Mouse (Mus musculus) neural tube, embryonic 15.5 days (tissue): ENCODE data around the gene 2510002D24Rik. TPM values are rescaled to one million over a fixed set of nuclear protein-coding genes. Genes with fewer than 3 reads are reported as not detected.

Experiments
- ATAC-seq: fragments of 200-750 bp; cut with Nextera tagmentation; 2 replicates; pipeline ENCODE4 v1.8.0; 2017; ENCODE audit warnings: mild to moderate bottlenecking, moderate TSS enrichment, moderate library complexity; ENCODE audit not compliant: low FRiP score
- H3K27ac ChIP-seq: fragments of 300-500 bp; sonication (generic); replicated peaks from 2 replicates; pipeline ENCODE4 v1.5.1; 2015; ENCODE audit warnings: mild to moderate bottlenecking, inconsistent platforms
- H3K27me3 ChIP-seq: fragments of 300-500 bp; sonication (generic); replicated peaks from 2 replicates; pipeline ENCODE4 v1.6.1; 2015; ENCODE audit warnings: inconsistent platforms
- H3K36me3 ChIP-seq: fragments of 300-500 bp; sonication (generic); 2 replicates; pipeline ENCODE4 v1.6.1; 2015; ENCODE audit warnings: inconsistent platforms
- H3K4me1 ChIP-seq: fragments of 300-500 bp; sonication (generic); 2 replicates; pipeline ENCODE4 v1.6.1; 2015; ENCODE audit warnings: inconsistent platforms
- H3K4me2 ChIP-seq: fragments of 300-500 bp; sonication (generic); 2 replicates; pipeline ENCODE4 v1.6.1; 2015; ENCODE audit warnings: inconsistent platforms, mild to moderate bottlenecking, moderate library complexity
- H3K4me3 ChIP-seq: fragments of 300-500 bp; sonication (generic); replicated peaks from 2 replicates; pipeline ENCODE4 v1.5.1; 2015; ENCODE audit warnings: mild to moderate bottlenecking, inconsistent platforms
- H3K9ac ChIP-seq: fragments of 300-500 bp; sonication (generic); replicated peaks from 2 replicates; pipeline ENCODE4 v1.6.1; 2015; ENCODE audit warnings: mild to moderate bottlenecking, inconsistent platforms
- H3K9me3 ChIP-seq: fragments of 300-500 bp; sonication (generic); replicated peaks from 2 replicates; pipeline ENCODE4 v1.6.1; 2016; ENCODE audit warnings: inconsistent platforms
- WGBS: fragments of 180-500 bp; shearing (Covaris S2); methylation state at CpG from one replicate; pipeline ENCODE4 v1.1.7; 2015; ENCODE audit warnings: mixed read lengths; 5-methylcytosine and 5-hydroxymethylcytosine counted together
- polyA plus RNA-seq: library from polyadenylated mRNA; unstranded; fragments of >200 nt; fragmentation: Nextera tagmentation; extraction: Ambion mirVana; gene quantifications from 2 replicates; pipeline ENCODE4 v1.2.1, GENCODE M21; 2015

Gene 2510002D24Rik
- 48.0 and 50.2 TPM in 2 replicates for polyA plus RNA-seq

- H3K4me2 ChIP-seq, result peak within 1 kb of the TSS; percentile 63
- H3K4me1 ChIP-seq, result peaks cover 14% of the 10 kb centered on the region; the same call in 1 of the 2 replicates
- WGBS, result under 1% methylated on average over 46 of the region's 46 CpGs
- peak within 1 kb of the TSS; percentile 86 for H3K27ac ChIP-seq
- H3K36me3 ChIP-seq, result peaks cover 34% of the 10 kb centered on the region
- peak; percentile 98 for ATAC-seq
- H3K9ac ChIP-seq, result peak within 1 kb of the TSS; percentile 84
- H3K4me3 ChIP-seq, result peak within 1 kb of the TSS; percentile 92
- no peaks in the 10 kb centered on the region for H3K9me3 ChIP-seq
- H3K27me3 ChIP-seq, result no peaks in the 10 kb centered on the region
Observed at GRCm38 (mm10) chr16:18836468-18837208, at the start of gene 2510002D24Rik, which contains the start of gene Gm28539. TSS of gene 2510002D24Rik (plus strand) at chr16:18836578. TSS of gene Gm28539 (plus strand) at chr16:18836584.

DNA sequence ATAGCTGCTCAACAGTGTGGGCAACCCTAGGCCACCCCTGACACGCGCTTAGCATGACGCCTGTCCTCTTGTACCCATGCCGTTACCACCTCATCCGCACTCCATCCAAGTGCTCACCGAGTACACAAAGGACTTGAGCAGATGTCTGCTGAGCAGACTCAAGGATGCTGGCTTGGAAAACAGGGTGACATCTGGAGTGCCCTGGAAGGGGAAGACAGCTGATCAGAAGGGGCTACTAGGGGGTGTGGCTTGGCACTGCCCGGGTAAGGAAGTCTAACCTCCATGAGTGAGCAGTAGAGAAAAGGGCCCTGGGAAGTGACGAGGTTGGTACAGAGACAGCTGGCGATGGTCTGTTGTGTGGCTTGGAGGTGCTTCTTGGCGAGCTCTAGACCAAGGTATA, 49.7 kb upstream of the 2510002D24Rik start:
- H3K27ac ChIP-seq, result no peak overlapping the region
- WGBS, result 91% methylated on average over 10 of the region's 10 CpGs
- H3K9me3 ChIP-seq, result no peaks in the 10 kb centered on the region
- ATAC-seq, result no peak
- H3K4me1 ChIP-seq, result no peaks in the 10 kb centered on the region
- no peak overlapping the region for H3K9ac ChIP-seq
- no peak overlapping the region for H3K4me3 ChIP-seq
- no peaks in the 10 kb centered on the region for H3K27me3 ChIP-seq
- H3K4me2 ChIP-seq, result no peak overlapping the region
- H3K36me3 ChIP-seq, result no peaks in the 10 kb centered on the region; the same call in 1 of the 2 replicates

DNA sequence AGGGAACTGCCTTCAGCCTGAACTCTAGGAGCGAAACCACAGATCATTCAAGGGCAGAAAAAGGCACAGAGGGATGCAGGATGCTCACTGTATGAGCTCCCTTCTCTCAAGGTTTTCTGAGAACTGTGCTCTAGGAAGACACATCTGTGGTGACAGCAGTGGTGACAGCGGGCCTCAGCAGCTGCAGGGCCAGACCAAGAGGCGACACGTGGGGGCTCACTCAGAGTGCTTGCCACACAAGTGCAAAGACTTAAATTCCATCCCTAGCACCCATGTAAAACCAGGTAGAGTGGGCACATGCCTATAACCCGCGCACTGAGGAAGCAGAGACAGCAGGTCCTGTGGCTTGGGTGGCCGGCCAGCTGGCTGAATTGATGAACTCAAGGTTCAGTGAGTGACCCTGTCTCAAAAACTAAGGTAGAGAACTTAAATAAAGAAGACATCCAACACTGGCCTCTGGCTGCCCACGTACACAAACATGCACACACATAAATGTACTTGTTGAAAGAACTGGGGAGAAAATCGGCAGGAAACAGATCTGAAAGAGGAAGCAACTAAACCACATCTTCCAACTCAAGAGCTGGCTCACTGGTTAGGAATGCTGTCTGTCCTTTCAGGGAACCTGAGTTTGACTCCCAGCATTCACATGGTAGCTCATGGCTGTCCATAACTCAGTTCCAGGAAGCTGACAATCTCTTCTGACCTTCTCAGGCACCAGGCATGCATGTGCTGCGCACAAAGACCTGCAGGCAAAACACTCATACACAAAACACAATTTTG, 47.6 kb upstream of the 2510002D24Rik start:
- Histone ChIP-seq H3K4me2 (no peak overlapping the region), H3K4me3 (no peak overlapping the region), H3K9ac (no peak overlapping the region), H3K27me3 (no peaks in the 10 kb centered on the region), H3K9me3 (no peaks in the 10 kb centered on the region), H3K4me1 (no peaks in the 10 kb centered on the region), H3K36me3 (no peaks in the 10 kb centered on the region; the same call in 1 of the 2 replicates), H3K27ac (no peak overlapping the region)
- ATAC-seq, result no peak
- WGBS, result 93% methylated on average over 10 of the region's 10 CpGs

- Histone ChIP-seq H3K27ac (no peak overlapping the region), H3K9ac (no peak overlapping the region), H3K36me3 (no peaks in the 10 kb centered on the region), H3K4me3 (no peak overlapping the region), H3K4me1 (no peaks in the 10 kb centered on the region), H3K4me2 (no peak overlapping the region), H3K27me3 (no peaks in the 10 kb centered on the region), H3K9me3 (no peaks in the 10 kb centered on the region)
- WGBS, result 92% methylated on average over 11 of the region's 11 CpGs
- ATAC-seq, result no peak
Observed at GRCm38 (mm10) chr16:18795223-18795899, 41.0 kb upstream of the 2510002D24Rik start.

GRCm38 (mm10) chr16:18796645-18797044, 39.7 kb upstream of the 2510002D24Rik start:
- no peaks in the 10 kb centered on the region for H3K4me1 ChIP-seq
- H3K4me3 ChIP-seq, result no peak overlapping the region
- 90% methylated on average over 7 of the region's 7 CpGs for WGBS
- no peaks in the 10 kb centered on the region for H3K9me3 ChIP-seq
- no peak overlapping the region for H3K4me2 ChIP-seq
- H3K27me3 ChIP-seq, result no peaks in the 10 kb centered on the region
- no peak overlapping the region for H3K9ac ChIP-seq
- no peak overlapping the region for H3K27ac ChIP-seq
- H3K36me3 ChIP-seq, result no peaks in the 10 kb centered on the region
- ATAC-seq, result no peak

GRCm38 (mm10) chr16:18798151-18798550, 38.2 kb upstream of the 2510002D24Rik start:
- Histone ChIP-seq H3K9ac (no peak overlapping the region), H3K9me3 (no peaks in the 10 kb centered on the region), H3K4me3 (no peak overlapping the region), H3K4me2 (no peak overlapping the region), H3K36me3 (no peaks in the 10 kb centered on the region), H3K27me3 (no peaks in the 10 kb centered on the region), H3K27ac (no peak overlapping the region), H3K4me1 (no peaks in the 10 kb centered on the region)
- 83% methylated on average over 5 of the region's 5 CpGs for WGBS
- ATAC-seq, result no peak

DNA sequence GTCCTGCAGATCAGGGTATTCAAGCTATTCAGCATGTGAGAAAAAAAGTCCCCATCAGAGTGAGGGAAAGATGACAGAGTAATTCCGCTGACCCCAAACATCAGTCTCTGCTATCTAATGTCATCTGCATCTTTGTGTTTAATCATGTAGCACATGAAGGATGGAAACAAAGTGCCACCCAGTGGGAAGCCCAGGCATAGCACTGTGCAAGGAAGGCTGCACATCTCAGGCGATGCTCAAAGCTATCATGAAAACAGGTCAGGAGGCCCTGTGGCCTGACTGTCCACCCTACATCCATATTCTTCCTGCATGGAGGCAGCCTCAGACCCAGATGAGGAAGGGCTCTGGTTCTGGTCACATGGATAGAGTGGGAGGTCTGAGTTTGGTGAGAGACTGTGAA, 37.5 kb upstream of the 2510002D24Rik start:
- Histone ChIP-seq H3K36me3 (no peaks in the 10 kb centered on the region), H3K4me1 (no peaks in the 10 kb centered on the region), H3K27me3 (no peaks in the 10 kb centered on the region), H3K4me3 (no peak overlapping the region), H3K9me3 (no peaks in the 10 kb centered on the region), H3K27ac (no peak overlapping the region), H3K4me2 (no peak overlapping the region), H3K9ac (no peak overlapping the region)
- peak; percentile 72; the same call in 1 of the 2 replicates for ATAC-seq
- WGBS, result 73% methylated on average over 2 of the region's 2 CpGs

GRCm38 (mm10) chr16:18805746-18806145, 30.6 kb upstream of the 2510002D24Rik start:
- Histone ChIP-seq H3K36me3 (no peaks in the 10 kb centered on the region), H3K27me3 (no peaks in the 10 kb centered on the region), H3K9me3 (no peaks in the 10 kb centered on the region), H3K4me3 (no peak overlapping the region), H3K4me1 (no peaks in the 10 kb centered on the region; the same call in 1 of the 2 replicates), H3K27ac (no peak overlapping the region), H3K9ac (no peak overlapping the region), H3K4me2 (no peak overlapping the region)
- 91% methylated on average over 2 of the region's 2 CpGs for WGBS
- no peak for ATAC-seq

DNA sequence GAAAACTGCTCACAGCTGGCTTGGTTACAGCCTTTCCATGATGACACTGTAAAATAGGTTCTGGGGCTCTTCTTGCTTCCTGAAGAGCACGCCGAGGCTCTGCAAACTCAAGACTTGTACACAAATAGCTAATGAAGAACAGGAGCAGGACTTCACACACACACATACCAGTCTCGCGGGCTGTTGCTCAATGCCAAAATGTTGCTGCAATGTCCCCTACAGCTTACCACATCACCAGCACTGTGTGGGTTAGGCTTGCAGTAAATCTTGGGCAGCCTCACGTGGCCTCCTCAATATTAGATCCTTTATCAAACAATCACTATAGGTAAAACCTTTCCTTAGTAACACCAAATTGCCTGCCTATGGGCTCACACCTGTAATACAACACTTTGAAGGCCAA, 27.4 kb upstream of the 2510002D24Rik start:
- no peak overlapping the region for H3K27ac ChIP-seq

GRCm38 (mm10) chr16:18811032-18811431, 25.3 kb upstream of the 2510002D24Rik start:
- Histone ChIP-seq H3K4me2 (peak overlapping the region; percentile 87), H3K27me3 (no peaks in the 10 kb centered on the region), H3K36me3 (peaks cover 10% of the 10 kb centered on the region), H3K9me3 (no peaks in the 10 kb centered on the region), H3K27ac (no peak overlapping the region), H3K9ac (0 out of 2 replicates have a peak overlapping the region, but pooled peaks have one; percentile 32), H3K4me3 (peak overlapping the region; percentile 94), H3K4me1 (peaks cover 21% of the 10 kb centered on the region)
- WGBS, result 5% methylated on average over 5 of the region's 5 CpGs
- no peak for ATAC-seq

More for the DNA sequence above, 27.4 kb upstream of the 2510002D24Rik start:
- Histone ChIP-seq H3K4me1 (peaks cover 19% of the 10 kb centered on the region), H3K9me3 (no peaks in the 10 kb centered on the region), H3K9ac (no peak overlapping the region), H3K4me3 (no peak overlapping the region), H3K27me3 (no peaks in the 10 kb centered on the region), H3K4me2 (no peak overlapping the region), H3K36me3 (no peaks in the 10 kb centered on the region)
- 96% methylated on average over 5 of the region's 5 CpGs for WGBS
- ATAC-seq, result no peak
